Mouse (Mus musculus) midbrain, embryonic 12.5 days (tissue): ENCODE measurements around the gene Npas3. TPM values are rescaled to one million over a fixed set of nuclear protein-coding genes. Genes with fewer than 3 reads are reported as not detected.
A peak's percentile ranks its signal among the peaks of the same experiment; 100 is the strongest.

Source experiments
- ATAC-seq: fragments of 200-750 bp; cut with Nextera tagmentation; 2 replicates; pipeline ENCODE4 v1.8.0; 2017; ENCODE audit warnings: low read depth, moderate TSS enrichment, moderate library complexity; ENCODE audit not compliant: low FRiP score
- H3K27ac ChIP-seq: fragments of 300-500 bp; sonication (generic); replicated peaks from 2 replicates; pipeline ENCODE4 v1.5.1; 2016; ENCODE audit warnings: mild to moderate bottlenecking
- H3K27me3 ChIP-seq: fragments of 300-500 bp; sonication (generic); 2 replicates; pipeline ENCODE4 v1.6.1; 2016; ENCODE audit warnings: mild to moderate bottlenecking
- H3K36me3 ChIP-seq: fragments of 300-500 bp; sonication (generic); 2 replicates; pipeline ENCODE4 v1.6.1; 2016
- H3K4me1 ChIP-seq: fragments of 300-500 bp; sonication (generic); 2 replicates; pipeline ENCODE4 v1.6.1; 2016
- H3K4me2 ChIP-seq: fragments of 300-500 bp; sonication (generic); replicated peaks from 2 replicates; pipeline ENCODE4 v1.6.1; 2016; ENCODE audit warnings: mild to moderate bottlenecking, moderate library complexity
- H3K4me3 ChIP-seq: fragments of 300-500 bp; sonication (generic); 2 replicates; pipeline ENCODE4 v1.5.1; 2016; ENCODE audit warnings: mild to moderate bottlenecking
- H3K9ac ChIP-seq: fragments of 300-500 bp; sonication (generic); replicated peaks from 2 replicates; pipeline ENCODE4 v1.6.1; 2016; ENCODE audit warnings: mild to moderate bottlenecking, moderate library complexity
- H3K9me3 ChIP-seq: fragments of 300-500 bp; sonication (generic); 2 replicates; pipeline ENCODE4 v1.6.1; 2016; ENCODE audit warnings: mild to moderate bottlenecking
- WGBS: fragments of 180-500 bp; shearing (Covaris S2); methylation state at CpG from one replicate; pipeline ENCODE4 v1.1.7; 2016; 5-methylcytosine and 5-hydroxymethylcytosine counted together
- polyA plus RNA-seq: library from polyadenylated mRNA; unstranded; fragments of >200 nt; fragmentation: Nextera tagmentation; extraction: Ambion mirVana; gene quantifications from 2 replicates; pipeline ENCODE4 v1.2.1, GENCODE M21; 2016

Npas3 gene
- polyA plus RNA-seq, 1 experiment from 2014 or later: 30.0 TPM

DNA sequence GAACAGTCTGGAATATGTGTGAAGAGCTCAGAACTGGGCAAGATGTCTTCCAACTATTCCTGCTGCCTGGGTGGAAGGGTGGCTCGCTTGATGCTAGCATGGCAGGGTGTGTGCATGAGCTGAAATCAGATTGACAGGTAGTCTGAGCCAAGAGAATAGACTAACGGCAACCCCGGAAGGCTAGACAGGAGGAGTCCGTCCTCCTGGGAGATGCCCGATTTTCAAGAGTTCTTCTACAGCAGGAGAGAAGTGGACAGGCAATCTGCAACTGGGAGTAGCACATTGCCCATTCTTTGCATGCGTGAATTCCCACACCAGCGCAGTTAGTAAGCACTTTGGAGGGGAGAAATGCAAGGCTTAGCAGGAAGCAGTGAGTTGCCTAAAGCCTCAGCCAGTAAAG, 372.8 kb downstream of the Npas3 start:
- H3K27ac ChIP-seq: no peak overlapping the region
- H3K9ac ChIP-seq: no peak overlapping the region
- no peak overlapping the region for H3K4me3 ChIP-seq
- no peak for ATAC-seq
- H3K4me1 ChIP-seq: peaks cover 35% of the 10 kb centered on the region
- H3K4me2 ChIP-seq: no peak overlapping the region
- no peaks in the 10 kb centered on the region for H3K9me3 ChIP-seq
- no peaks in the 10 kb centered on the region for H3K36me3 ChIP-seq
- WGBS: 52% methylated on average over 7 of the region's 7 CpGs
- no peaks in the 10 kb centered on the region for H3K27me3 ChIP-seq

DNA sequence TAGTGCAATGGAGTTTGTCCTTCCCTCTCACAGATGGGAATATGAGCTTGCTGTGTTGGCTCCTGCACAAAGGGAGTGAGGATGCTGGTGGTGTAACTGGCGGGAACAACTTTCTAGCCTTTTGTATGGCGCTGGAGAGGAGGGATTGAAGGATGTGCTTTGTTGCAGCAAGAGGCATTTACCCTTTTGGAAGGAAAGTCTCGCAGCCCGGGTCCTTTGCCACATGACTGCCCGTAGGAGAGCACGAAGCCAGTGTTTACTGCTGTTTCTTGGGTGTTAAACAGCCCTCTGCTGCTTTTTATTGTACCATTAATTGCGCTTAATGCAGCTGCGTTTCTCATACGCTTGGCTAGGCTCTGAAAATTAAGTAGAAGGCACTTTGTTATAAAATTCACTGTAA, 375.3 kb downstream of the Npas3 start:
- Histone ChIP-seq H3K4me3 (no peak overlapping the region), H3K9ac (no peak overlapping the region), H3K36me3 (no peaks in the 10 kb centered on the region), H3K4me1 (peaks cover 33% of the 10 kb centered on the region), H3K27me3 (no peaks in the 10 kb centered on the region), H3K9me3 (no peaks in the 10 kb centered on the region), H3K27ac (peak overlapping the region; percentile 54), H3K4me2 (no peak overlapping the region)
- peak; percentile 27; the same call in 1 of the 2 replicates for ATAC-seq
- WGBS: 33% methylated on average over 9 of the region's 9 CpGs

DNA sequence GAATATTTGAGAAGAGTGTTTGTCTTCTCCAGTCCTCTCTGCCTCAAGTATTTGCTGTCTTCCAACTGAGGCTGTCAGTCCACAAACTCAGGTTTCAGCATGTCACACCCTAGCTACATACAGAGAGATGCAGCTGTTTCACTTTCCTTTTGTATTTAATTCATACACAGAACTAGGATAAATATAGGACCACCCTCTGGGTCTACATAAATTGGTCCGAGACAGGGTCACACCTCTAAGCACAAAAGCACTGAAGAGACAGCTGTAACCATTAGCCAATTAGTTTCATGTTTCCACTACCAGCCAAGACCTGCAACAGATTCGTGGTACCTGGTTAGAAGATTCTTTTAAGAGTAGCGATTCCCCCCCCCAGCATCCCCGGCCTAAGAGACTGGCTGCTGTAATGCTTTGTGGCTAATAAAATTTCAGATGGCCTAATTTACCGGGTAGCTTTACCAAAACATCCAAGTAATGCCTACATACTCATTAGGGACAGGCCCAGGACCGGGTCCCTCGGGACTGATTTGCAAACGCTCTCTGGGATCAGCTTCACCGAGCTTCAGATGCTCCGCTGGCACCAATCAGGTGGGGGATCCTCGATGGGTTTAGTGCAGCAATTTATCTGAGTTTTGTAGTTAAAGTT, 376.0 kb downstream of the Npas3 start:
- H3K4me1 ChIP-seq: peaks cover 33% of the 10 kb centered on the region
- 64% methylated on average over 11 of the region's 11 CpGs for WGBS
- H3K27me3 ChIP-seq: no peaks in the 10 kb centered on the region
- peak overlapping the region; percentile 11; the same call in 1 of the 2 replicates for H3K27ac ChIP-seq
- H3K9me3 ChIP-seq: no peaks in the 10 kb centered on the region
- 0 out of 2 replicates have a peak, but pooled peaks have one; percentile 47 for ATAC-seq
- H3K4me2 ChIP-seq: no peak overlapping the region
- no peak overlapping the region for H3K4me3 ChIP-seq
- H3K36me3 ChIP-seq: no peaks in the 10 kb centered on the region
- H3K9ac ChIP-seq: no peak overlapping the region

DNA sequence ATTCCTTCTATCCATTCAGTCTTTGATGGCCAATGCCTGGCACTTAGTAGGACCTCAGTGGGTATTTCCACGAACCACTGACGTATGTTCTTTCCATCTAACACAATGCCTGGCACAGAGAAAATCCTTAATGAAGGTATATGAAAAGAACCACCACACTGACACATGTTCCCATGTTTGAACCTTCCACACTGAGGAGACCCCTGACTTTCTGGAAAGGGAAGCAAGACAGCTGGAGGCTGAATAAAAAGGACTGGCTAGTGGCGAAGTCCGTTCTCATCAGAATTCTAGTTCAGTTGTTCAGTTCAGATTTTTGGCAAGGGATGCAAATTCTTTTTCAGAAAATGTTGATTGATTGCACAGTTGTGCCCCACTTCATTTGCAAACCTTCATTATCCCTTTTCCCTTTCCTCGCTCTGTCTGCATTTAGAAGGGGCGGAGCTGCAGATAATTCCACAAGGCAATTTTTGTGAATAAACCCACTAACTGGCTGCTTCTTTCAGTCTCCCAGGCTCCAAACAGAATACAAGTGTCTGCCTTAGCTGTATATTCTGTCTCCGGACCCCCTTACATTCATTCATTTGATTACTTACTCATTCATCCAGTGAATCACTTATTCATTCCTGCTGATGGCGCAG, 381.1 kb downstream of the Npas3 start:
- Histone ChIP-seq H3K9ac (no peak overlapping the region), H3K27ac (no peak overlapping the region)

DNA sequence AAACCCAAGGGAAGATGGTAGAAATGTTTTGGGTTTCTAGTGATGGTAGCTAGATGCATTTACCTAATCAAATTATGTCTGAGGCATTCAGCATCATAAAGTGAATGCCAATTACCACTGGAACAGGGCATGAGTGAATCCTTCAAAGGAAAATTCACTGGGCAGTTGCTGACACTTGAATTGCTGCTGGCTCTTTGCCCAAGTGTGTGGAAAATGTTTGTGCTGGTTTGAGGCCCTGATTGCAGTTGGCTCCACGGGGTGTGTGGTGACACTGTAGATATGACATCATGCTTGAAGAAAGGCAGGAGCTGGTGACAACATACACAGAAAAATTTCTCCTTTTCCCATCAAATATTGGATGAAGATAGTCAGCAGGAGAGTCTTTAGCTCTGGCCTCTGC, 382.1 kb downstream of the Npas3 start:
- no peak overlapping the region for H3K4me3 ChIP-seq
- H3K27ac ChIP-seq: no peak overlapping the region
- H3K9me3 ChIP-seq: no peaks in the 10 kb centered on the region
- peaks cover 24% of the 10 kb centered on the region for H3K4me1 ChIP-seq
- H3K9ac ChIP-seq: no peak overlapping the region
- no peak overlapping the region for H3K4me2 ChIP-seq
- WGBS: 81% methylated on average over 1 of the region's 1 CpGs
- no peaks in the 10 kb centered on the region for H3K27me3 ChIP-seq
- no peak for ATAC-seq
- no peaks in the 10 kb centered on the region for H3K36me3 ChIP-seq

More for the DNA sequence above, 381.1 kb downstream of the Npas3 start:
- 83% methylated on average over 8 of the region's 8 CpGs for WGBS
- Histone ChIP-seq H3K4me1 (peaks cover 27% of the 10 kb centered on the region), H3K36me3 (no peaks in the 10 kb centered on the region), H3K27me3 (no peaks in the 10 kb centered on the region), H3K4me3 (no peak overlapping the region), H3K9me3 (no peaks in the 10 kb centered on the region), H3K4me2 (no peak overlapping the region)
- no peak for ATAC-seq

DNA sequence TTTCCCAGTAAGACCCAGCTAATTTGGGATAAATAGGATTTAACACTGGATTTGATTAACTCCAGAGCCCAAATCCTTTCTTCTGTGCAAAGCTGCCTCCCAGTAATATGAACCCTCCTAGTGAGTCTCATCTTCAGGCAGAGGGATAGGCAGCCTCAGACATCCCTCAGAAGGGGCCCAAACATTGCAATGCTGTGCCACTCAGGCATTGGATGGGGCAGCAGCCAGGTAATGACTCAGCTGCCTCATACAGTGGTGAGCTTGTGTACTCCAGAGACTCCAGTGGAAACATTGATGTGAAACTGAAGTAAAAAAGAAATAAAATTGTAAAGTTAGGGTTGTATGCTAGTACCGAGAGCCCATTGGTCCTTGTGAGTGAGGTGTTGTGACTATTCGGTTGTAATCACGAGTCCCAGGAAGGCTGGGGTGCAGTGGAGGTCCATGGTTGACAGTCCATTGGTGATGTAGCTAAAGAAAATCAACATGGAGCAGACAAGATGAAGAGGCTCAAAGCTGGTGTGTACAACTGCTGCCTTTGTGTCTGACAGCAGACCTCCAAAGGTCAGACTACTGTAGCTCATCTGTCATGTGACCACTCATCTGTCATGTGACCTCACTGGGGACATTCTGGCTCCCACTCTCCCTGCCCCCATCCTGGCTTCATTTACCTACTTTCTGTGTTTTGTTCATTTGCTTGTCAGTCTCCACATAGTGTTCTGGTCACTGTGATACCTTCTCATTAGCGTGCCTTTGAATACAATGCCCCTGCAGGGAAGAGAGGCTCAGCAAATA, 383.0 kb downstream of the Npas3 start:
- Histone ChIP-seq H3K27me3 (no peaks in the 10 kb centered on the region), H3K4me1 (peaks cover 24% of the 10 kb centered on the region), H3K9ac (no peak overlapping the region), H3K36me3 (no peaks in the 10 kb centered on the region), H3K27ac (no peak overlapping the region), H3K9me3 (no peaks in the 10 kb centered on the region), H3K4me2 (no peak overlapping the region), H3K4me3 (no peak overlapping the region)
- WGBS: 89% methylated on average over 4 of the region's 4 CpGs
- ATAC-seq: no peak

DNA sequence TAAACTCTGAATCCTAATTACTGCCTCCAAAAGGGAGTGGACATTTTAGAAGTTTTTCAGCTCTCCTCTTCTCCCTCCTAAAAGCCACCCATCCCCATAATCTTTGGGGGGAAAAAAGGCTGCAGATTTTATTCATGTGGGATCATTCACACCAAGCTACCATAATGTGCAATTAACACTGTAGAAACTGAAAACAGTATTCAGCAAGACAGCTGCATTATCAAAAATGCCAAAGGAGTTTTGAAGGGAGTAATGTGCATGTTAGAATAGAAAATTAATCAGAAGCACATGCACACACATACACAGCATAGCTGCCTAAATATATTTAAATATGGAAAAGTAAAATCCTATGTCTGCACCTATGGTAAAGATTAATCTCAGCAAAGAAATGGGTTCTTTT, 390.1 kb downstream of the Npas3 start:
- no peak for ATAC-seq
- peaks cover 9% of the 10 kb centered on the region for H3K4me1 ChIP-seq

DNA sequence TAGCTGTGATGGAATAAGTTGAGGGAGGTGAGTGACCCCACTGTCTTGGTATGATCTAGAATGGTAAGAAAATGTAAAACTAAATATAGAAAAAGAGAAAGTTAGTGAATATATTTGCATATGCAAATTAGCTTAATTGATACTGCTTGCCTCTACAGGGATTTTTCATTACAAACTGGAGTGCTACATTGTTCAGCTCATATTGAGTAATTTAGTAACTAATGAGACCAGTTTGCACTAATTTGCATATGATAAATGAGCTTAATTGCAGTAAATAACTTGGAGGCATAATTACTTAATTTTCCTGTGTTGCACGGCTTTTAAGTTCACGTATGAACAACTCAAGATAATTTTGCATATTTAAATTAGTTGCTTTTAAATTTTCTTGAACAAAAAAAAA, 398.8 kb downstream of the Npas3 start:
- no peaks in the 10 kb centered on the region for H3K36me3 ChIP-seq
- ATAC-seq: no peak
- WGBS: 80% methylated on average over 2 of the region's 2 CpGs
- H3K4me3 ChIP-seq: no peak overlapping the region
- H3K4me1 ChIP-seq: no peaks in the 10 kb centered on the region
- H3K27me3 ChIP-seq: no peaks in the 10 kb centered on the region
- H3K9ac ChIP-seq: no peak overlapping the region
- no peak overlapping the region for H3K4me2 ChIP-seq
- H3K27ac ChIP-seq: no peak overlapping the region
- H3K9me3 ChIP-seq: no peaks in the 10 kb centered on the region

More for the DNA sequence above, 390.1 kb downstream of the Npas3 start:
- Histone ChIP-seq H3K27me3 (no peaks in the 10 kb centered on the region), H3K27ac (no peak overlapping the region), H3K9me3 (no peaks in the 10 kb centered on the region), H3K4me3 (no peak overlapping the region), H3K4me2 (no peak overlapping the region), H3K9ac (no peak overlapping the region), H3K36me3 (no peaks in the 10 kb centered on the region)

DNA sequence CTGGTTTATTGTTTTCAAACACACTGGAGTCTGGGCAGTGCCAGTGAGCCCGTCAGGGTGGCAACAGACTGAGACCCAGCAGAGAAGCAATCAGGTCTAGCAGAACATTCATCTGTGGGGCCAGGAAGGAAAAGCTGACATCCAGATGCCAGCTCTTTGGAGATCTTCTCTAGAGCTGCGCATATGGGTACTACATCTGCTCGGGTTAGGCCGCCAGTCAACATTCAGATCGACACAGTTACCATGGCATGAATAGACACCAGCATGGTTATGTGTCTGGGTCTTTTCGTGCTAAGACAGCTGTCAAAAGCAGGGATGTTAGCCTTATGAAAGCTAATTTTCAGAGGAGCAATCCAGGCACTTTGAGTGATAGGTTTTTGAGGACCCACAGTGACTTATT, 407.8 kb downstream of the Npas3 start:
- Histone ChIP-seq H3K9me3 (no peaks in the 10 kb centered on the region), H3K4me1 (0 out of 2 replicates have a peak, but pooled peaks cover 4% of the 10 kb centered on the region), H3K9ac (no peak overlapping the region), H3K4me3 (no peak overlapping the region), H3K27me3 (no peaks in the 10 kb centered on the region), H3K4me2 (no peak overlapping the region), H3K36me3 (no peaks in the 10 kb centered on the region), H3K27ac (no peak overlapping the region)
- no peak for ATAC-seq
- WGBS: 86% methylated on average over 6 of the region's 6 CpGs

DNA sequence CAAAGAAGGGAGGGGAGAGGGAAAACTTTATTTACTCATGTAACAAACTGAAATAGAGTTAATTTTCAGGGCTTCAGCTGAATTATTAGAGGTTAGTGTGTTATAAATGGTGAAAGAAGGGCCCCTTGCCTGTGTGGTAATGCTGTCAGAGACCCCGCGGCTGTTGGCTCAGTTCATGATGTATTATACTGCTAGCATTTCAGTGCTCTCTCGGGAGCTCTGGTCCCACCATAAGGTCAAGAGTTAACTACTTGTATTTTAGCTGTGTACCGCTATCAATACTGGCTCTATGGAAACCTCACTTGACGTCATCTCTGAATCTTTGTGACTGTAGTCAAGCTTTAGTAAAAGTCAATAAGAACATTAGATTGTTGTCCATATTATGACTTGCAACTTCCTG, 415.6 kb downstream of the Npas3 start:
- Histone ChIP-seq H3K9me3 (no peaks in the 10 kb centered on the region), H3K27ac (no peak overlapping the region), H3K4me3 (no peak overlapping the region), H3K4me1 (peaks cover 3% of the 10 kb centered on the region; the same call in 1 of the 2 replicates), H3K36me3 (no peaks in the 10 kb centered on the region), H3K27me3 (no peaks in the 10 kb centered on the region), H3K9ac (no peak overlapping the region), H3K4me2 (no peak overlapping the region)
- no peak for ATAC-seq
- WGBS: 60% methylated on average over 5 of the region's 5 CpGs

DNA sequence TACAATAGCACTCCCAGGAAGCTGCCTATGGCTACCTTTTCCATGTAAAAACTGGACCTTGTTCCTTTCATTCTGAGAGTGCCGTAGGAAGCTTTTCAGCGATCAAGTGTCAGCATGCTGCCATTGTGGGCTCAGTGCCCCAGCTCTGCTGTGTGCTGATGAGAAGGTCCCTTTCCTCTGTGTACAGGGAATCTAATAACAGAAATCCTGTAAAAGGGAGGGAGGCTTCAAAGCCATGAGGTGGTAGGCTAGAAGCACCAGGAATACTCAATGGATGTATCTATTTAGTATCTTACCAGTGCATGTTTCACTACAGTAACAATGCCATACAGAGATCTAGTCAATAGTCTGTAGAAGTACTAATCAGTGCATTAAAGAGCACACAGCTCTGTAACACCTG, 423.4 kb downstream of the Npas3 start:
- Histone ChIP-seq H3K36me3 (no peaks in the 10 kb centered on the region), H3K27ac (no peak overlapping the region), H3K27me3 (no peaks in the 10 kb centered on the region), H3K9ac (no peak overlapping the region), H3K4me1 (no peaks in the 10 kb centered on the region), H3K9me3 (no peaks in the 10 kb centered on the region), H3K4me2 (no peak overlapping the region), H3K4me3 (no peak overlapping the region)
- ATAC-seq: no peak
- WGBS: 89% methylated on average over 2 of the region's 2 CpGs

DNA sequence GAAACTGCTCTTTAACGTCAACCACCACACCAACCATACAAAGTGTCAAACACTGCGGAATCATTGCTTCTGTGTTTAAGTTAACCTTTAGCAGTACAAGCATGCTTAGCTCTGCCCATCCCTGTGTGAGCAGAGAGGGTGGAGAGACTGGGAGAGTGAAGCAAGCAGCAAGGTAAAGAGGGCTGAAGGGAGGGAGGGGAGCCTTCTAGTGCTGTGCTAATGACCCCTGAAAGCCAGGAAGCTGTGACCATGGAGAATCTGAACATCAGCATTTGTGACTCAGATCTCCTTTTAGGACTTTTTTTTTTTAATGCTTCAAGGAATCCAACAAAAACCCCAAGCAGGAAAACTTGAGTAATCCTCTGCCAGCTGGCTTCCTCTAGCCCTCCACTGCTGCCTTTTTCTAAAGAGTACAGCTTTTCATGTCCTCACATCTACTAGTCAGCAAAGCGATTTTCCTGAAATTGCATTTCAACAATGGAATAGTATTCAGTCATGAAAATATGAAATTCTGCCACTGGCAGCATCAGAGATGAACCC, 428.7 kb downstream of the Npas3 start:
- Histone ChIP-seq H3K4me3 (no peak overlapping the region), H3K4me2 (no peak overlapping the region), H3K9me3 (no peaks in the 10 kb centered on the region), H3K36me3 (no peaks in the 10 kb centered on the region), H3K9ac (no peak overlapping the region), H3K27ac (no peak overlapping the region), H3K27me3 (no peaks in the 10 kb centered on the region), H3K4me1 (peaks cover 8% of the 10 kb centered on the region; the same call in 1 of the 2 replicates)
- 77% methylated on average over 3 of the region's 3 CpGs for WGBS
- no peak for ATAC-seq
